Mouse (Mus musculus) hindbrain, embryonic 14.5 days (tissue): ENCODE results near the gene Olfr1392. TPM values are rescaled to one million over a fixed set of nuclear protein-coding genes. Genes with fewer than 3 reads are reported as not detected.
A peak's percentile ranks its signal among the peaks of the same experiment; 100 is the strongest.

Source experiments
- ATAC-seq: fragments of 200-750 bp; cut with Nextera tagmentation; 2 replicates; pipeline ENCODE4 v1.8.0; 2017; ENCODE audit warnings: moderate number of reproducible peaks, mild to moderate bottlenecking, moderate TSS enrichment, moderate library complexity; ENCODE audit not compliant: low FRiP score
- DNase-seq: peaks from one replicate; pipeline ENCODE4 v3.0.0-alpha.2; 2015; ENCODE audit warnings: low spot score
- H3K27ac ChIP-seq: fragments of 300-500 bp; sonication (generic); 2 replicates; pipeline ENCODE4 v1.5.1; 2014; ENCODE audit warnings: mild to moderate bottlenecking, moderate library complexity
- H3K27me3 ChIP-seq: fragments of 300-500 bp; sonication (generic); 2 replicates; pipeline ENCODE4 v1.6.1; 2014; ENCODE audit warnings: mild to moderate bottlenecking, low read length, mixed read lengths; ENCODE audit not compliant: control insufficient read depth, insufficient read depth
- H3K36me3 ChIP-seq: fragments of 300-500 bp; sonication (generic); replicated peaks from 2 replicates; pipeline ENCODE4 v1.6.1; 2014; ENCODE audit not compliant: control insufficient read depth, insufficient read depth
- H3K4me1 ChIP-seq: fragments of 300-500 bp; sonication (generic); replicated peaks from 2 replicates; pipeline ENCODE4 v1.6.1; 2014; ENCODE audit warnings: antibody characterized with exemption, low read length, mixed read lengths; ENCODE audit not compliant: control insufficient read depth, insufficient read depth
- H3K4me2 ChIP-seq: fragments of 300-500 bp; sonication (generic); replicated peaks from 2 replicates; pipeline ENCODE4 v1.6.1; 2014; ENCODE audit warnings: mild to moderate bottlenecking, moderate library complexity
- H3K4me3 ChIP-seq: fragments of 300-500 bp; sonication (generic); replicated peaks from 2 replicates; pipeline ENCODE4 v1.5.1; 2014; ENCODE audit warnings: mild to moderate bottlenecking, low read length
- H3K9ac ChIP-seq: fragments of 300-500 bp; sonication (generic); 2 replicates; pipeline ENCODE4 v1.6.1; 2014
- H3K9me3 ChIP-seq: fragments of 300-500 bp; sonication (generic); 2 replicates; pipeline ENCODE4 v1.6.1; 2016; ENCODE audit warnings: low read length; ENCODE audit not compliant: control insufficient read depth
- WGBS: fragments of 180-500 bp; shearing (Covaris S2); extraction: QIAGEN DNeasy Blood & Tissue Kit; methylation state at CpG from one replicate; pipeline ENCODE4 v1.1.7; 2014; 5-methylcytosine and 5-hydroxymethylcytosine counted together
- polyA plus RNA-seq: library from polyadenylated mRNA; unstranded; fragments of >200 nt; fragmentation: Nextera tagmentation; extraction: Ambion mirVana; gene quantifications from 2 replicates; pipeline ENCODE4 v1.2.1, GENCODE M21; 2014

Gene Olfr1392
- polyA plus RNA-seq, 1 experiment from 2014 or later, result not detected

DNA sequence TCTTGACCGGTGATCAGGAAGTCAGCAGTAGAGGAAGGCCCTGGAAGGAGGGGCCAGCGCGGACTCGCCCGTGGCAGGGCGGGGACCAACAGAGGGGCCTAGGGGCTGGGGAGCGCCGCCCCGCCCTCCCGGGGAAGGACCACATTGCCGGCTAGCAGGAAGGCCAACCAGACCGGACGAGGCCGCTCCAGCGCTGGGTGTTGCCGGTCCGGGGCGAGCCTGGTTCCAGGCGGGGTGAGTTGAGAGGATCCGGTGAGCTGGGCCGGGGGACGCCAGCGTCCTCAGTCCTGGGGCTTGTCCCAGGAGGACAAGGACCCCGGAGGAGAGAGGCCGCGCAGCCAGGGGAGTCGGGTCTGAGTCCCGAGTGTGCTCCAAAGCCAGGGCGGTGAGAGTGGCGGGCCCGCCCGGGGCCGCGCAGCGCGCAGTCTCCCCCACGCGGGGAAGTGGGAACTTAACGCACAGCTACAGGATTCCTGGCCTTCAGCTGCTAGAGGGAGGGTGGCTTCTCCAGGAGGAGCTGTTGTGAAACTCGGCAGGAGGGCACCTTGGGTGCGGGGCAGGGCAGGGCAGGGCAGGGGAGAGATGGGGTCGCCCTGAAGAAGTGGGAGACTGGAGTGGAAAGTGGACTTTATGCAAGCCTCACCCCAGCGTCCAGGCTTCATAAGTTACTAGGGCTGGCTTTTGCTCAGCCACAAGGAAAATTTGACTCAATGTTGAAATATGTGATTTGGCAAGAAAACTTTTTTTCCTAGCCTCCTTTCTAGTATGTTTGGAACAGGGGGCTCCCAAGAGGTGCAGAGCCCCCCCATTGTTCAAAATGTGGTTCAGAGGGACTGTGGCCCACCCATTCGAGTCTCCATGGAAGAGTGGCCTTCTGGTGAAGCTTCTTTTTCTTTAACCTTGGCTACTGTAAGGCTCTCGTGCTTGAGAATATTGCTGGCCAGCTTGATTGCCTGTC, 34.4 kb upstream of the Olfr1392 start:
- Histone ChIP-seq H3K4me2 (peak overlapping the region; percentile 93), H3K4me1 (peaks cover 37% of the 10 kb centered on the region), H3K27me3 (no peaks in the 10 kb centered on the region), H3K9me3 (no peaks in the 10 kb centered on the region), H3K36me3 (peaks cover 13% of the 10 kb centered on the region), H3K4me3 (peak overlapping the region; percentile 66), H3K27ac (peak overlapping the region; percentile 70), H3K9ac (peak overlapping the region; percentile 77)
- ATAC-seq, result peak; percentile 93
- 2% methylated on average over 43 of the region's 45 CpGs for WGBS
- peak; percentile 59 for DNase-seq

DNA sequence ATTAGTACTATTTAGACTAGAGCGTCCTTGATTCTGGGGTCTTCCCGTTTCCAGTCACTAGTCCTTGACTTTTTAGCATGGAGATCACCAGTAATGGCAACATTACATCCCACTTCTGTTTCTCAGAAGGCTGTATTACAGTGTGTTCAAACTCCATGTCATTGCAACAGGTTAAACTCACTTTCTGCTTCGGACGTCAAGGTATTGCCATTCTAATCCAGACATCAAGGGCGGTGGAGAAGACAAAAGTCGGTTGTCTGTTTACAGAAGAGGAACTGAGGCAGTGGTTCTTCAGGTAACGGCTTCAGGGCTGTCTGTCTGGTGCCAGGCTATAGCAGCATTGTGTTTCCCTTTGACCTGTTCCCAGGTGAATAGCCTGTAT, 33.7 kb upstream of the Olfr1392 start:
- Histone ChIP-seq H3K4me3 (0 out of 2 replicates have a peak overlapping the region, but pooled peaks have one; percentile 66), H3K4me1 (peaks cover 30% of the 10 kb centered on the region), H3K27ac (no peak overlapping the region), H3K27me3 (no peaks in the 10 kb centered on the region), H3K9me3 (no peaks in the 10 kb centered on the region), H3K4me2 (peak overlapping the region; percentile 93), H3K36me3 (peaks cover 13% of the 10 kb centered on the region), H3K9ac (peak overlapping the region; percentile 77)
- no peak for DNase-seq
- no peak for ATAC-seq
- WGBS, result 75% methylated on average over 7 of the region's 7 CpGs

DNA sequence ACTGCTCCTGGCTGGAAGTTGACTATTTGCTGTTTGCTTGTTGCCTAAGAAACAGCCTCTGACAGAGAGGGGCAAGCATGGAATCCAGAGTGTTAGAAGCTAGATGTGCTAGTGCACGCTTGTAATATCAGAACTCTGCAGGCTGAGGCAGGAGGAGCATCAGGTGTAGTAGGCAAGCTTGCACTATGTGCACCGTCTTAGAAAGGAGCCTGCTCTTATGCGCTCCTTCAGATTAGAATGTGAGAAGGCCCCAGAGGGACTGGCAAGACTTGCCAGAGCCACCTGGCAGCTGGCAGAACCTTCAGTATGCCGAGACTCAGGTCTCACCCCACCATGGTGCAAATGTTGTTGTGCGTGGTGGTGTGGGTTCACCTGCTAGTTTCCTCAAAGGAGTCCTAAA, 33.0 kb upstream of the Olfr1392 start:
- Histone ChIP-seq H3K9me3 (no peaks in the 10 kb centered on the region), H3K36me3 (peaks cover 13% of the 10 kb centered on the region), H3K27ac (no peak overlapping the region), H3K4me1 (peaks cover 23% of the 10 kb centered on the region), H3K4me2 (no peak overlapping the region), H3K27me3 (no peaks in the 10 kb centered on the region), H3K4me3 (no peak overlapping the region), H3K9ac (no peak overlapping the region)
- no peak for ATAC-seq
- WGBS, result 85% methylated on average over 5 of the region's 5 CpGs
- DNase-seq, result no peak

DNA sequence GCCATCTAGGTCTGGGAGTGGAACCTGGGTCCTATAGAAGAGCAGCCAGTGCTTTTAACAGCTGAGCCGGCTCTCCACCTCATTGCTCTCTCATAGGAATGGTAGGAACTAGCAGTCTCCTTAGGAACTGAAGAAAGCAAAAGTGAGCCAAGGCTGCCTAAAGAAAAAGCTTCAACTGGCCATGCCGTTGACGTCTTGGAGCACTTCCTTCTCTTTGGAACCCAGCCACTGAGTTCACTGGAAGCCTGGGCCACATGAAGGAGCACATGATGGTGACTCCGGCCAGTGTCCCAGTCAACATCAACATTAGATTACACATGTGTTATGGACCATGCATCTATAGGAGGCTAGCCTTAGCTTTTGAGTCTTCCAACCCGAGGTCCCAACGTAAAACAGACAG, 32.0 kb upstream of the Olfr1392 start:
- 93% methylated on average over 6 of the region's 6 CpGs for WGBS
- no peak overlapping the region for H3K4me3 ChIP-seq
- H3K4me1 ChIP-seq, result peaks cover 22% of the 10 kb centered on the region; the same call in 1 of the 2 replicates
- H3K27me3 ChIP-seq, result no peaks in the 10 kb centered on the region
- no peaks in the 10 kb centered on the region for H3K9me3 ChIP-seq
- H3K36me3 ChIP-seq, result peaks cover 13% of the 10 kb centered on the region
- no peak for ATAC-seq
- no peak for DNase-seq
- H3K27ac ChIP-seq, result no peak overlapping the region
- H3K9ac ChIP-seq, result no peak overlapping the region
- no peak overlapping the region for H3K4me2 ChIP-seq

DNA sequence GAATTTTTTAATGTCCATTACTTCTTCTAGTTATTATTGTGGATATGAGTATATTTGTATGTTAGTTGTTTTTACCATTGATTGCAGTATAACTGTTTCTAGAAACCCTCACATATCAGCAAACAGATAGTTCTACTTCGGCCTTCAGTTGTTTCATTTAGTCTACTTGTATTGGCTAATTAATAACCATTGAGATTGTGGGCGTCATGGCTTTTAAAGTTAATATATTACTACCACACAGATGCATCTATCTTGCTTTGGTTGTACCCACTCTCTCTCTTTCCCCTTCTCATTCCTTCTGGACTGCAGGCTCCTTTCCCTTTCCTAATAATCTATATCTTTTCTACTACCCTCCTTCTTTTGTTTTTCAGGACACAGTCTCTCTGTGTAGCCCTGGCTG, 25.8 kb upstream of the Olfr1392 start:
- ATAC-seq, result no peak

DNA sequence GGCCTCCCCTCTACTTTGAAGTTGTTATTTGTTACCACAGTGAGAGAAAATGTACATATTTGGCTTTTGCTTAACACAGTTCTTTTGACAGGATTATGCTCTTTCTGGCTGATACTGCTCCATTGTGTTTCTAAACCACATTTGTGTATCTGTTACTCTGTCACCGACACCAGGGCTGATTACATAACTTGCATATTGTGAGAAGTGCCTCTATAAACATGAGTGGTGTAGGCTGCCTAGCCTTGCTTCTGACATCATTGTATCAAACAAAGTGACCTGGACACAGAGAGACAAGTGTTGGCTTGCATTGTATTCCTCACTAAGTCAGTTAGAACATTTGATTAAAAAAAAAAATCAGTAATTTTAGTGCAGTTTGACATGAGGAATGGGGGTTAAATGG, 25.3 kb upstream of the Olfr1392 start:
- H3K27me3 ChIP-seq, result no peaks in the 10 kb centered on the region
- no peak overlapping the region for H3K4me2 ChIP-seq
- H3K27ac ChIP-seq, result no peak overlapping the region
- DNase-seq, result no peak
- H3K4me1 ChIP-seq, result no peaks in the 10 kb centered on the region
- H3K36me3 ChIP-seq, result peaks cover 15% of the 10 kb centered on the region
- H3K9ac ChIP-seq, result no peak overlapping the region
- ATAC-seq, result no peak
- WGBS, result 84% methylated on average over 1 of the region's 1 CpGs
- no peak overlapping the region for H3K4me3 ChIP-seq
- no peaks in the 10 kb centered on the region for H3K9me3 ChIP-seq

More for the DNA sequence above, 25.8 kb upstream of the Olfr1392 start:
- Histone ChIP-seq H3K4me1 (no peaks in the 10 kb centered on the region), H3K27ac (no peak overlapping the region), H3K27me3 (no peaks in the 10 kb centered on the region), H3K9ac (no peak overlapping the region), H3K9me3 (no peaks in the 10 kb centered on the region), H3K4me2 (no peak overlapping the region), H3K36me3 (peaks cover 16% of the 10 kb centered on the region), H3K4me3 (no peak overlapping the region)
- 89% methylated on average over 2 of the region's 2 CpGs for WGBS
- DNase-seq, result no peak

DNA sequence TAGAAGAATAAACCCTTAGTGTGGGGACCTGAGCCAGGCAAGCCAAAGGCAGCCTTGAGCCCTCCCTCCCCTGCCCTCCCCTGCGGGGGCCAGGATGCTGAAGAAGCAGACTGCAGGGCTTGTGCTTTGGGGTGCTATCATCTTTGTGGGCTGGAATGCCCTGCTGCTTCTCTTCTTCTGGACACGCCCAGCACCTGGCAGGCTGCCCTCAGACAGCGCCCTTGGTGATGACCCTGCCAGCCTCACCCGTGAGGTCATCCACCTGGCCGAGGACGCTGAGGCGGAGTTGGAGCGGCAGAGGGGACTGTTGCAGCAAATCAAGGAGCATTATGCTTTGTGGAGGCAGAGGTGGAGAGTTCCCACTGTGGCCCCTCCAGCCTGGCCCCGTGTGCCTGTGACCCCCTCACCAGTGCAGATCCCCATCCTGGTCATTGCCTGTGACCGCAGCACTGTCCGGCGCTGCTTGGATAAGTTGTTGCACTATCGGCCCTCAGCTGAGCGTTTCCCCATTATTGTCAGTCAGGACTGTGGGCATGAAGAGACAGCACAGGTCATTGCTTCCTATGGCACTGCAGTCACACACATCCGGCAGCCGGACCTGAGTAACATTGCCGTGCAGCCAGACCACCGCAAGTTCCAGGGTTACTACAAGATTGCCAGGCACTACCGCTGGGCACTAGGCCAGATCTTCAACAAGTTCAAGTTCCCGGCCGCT, 24.3 kb upstream of the Olfr1392 start:
- H3K27ac ChIP-seq, result no peak overlapping the region
- ATAC-seq, result 0 out of 2 replicates have a peak, but pooled peaks have one; percentile 31
- H3K4me3 ChIP-seq, result no peak overlapping the region
- 93% methylated on average over 21 of the region's 21 CpGs for WGBS
- no peaks in the 10 kb centered on the region for H3K4me1 ChIP-seq
- DNase-seq, result no peak
- no peaks in the 10 kb centered on the region for H3K27me3 ChIP-seq
- no peak overlapping the region for H3K9ac ChIP-seq
- H3K36me3 ChIP-seq, result peaks cover 15% of the 10 kb centered on the region
- no peaks in the 10 kb centered on the region for H3K9me3 ChIP-seq
- no peak overlapping the region for H3K4me2 ChIP-seq

DNA sequence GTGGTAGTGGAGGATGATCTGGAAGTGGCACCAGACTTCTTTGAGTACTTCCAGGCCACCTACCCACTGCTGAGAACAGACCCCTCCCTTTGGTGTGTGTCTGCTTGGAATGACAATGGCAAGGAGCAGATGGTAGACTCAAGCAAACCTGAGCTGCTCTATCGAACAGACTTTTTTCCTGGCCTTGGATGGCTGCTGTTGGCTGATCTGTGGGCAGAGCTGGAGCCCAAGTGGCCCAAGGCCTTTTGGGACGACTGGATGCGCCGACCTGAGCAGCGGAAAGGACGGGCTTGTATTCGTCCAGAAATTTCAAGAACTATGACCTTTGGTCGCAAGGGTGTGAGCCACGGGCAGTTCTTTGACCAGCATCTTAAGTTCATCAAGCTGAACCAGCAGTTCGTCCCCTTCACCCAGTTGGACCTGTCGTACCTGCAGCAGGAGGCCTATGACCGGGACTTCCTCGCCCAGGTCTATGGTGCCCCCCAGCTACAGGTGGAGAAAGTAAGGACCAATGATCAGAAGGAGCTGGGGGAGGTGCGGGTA, 23.7 kb upstream of the Olfr1392 start:
- no peak for DNase-seq
- Histone ChIP-seq H3K27me3 (no peaks in the 10 kb centered on the region), H3K4me3 (no peak overlapping the region), H3K36me3 (peaks cover 15% of the 10 kb centered on the region), H3K27ac (no peak overlapping the region), H3K9ac (no peak overlapping the region), H3K4me1 (no peaks in the 10 kb centered on the region), H3K9me3 (no peaks in the 10 kb centered on the region), H3K4me2 (no peak overlapping the region)
- 93% methylated on average over 14 of the region's 14 CpGs for WGBS
- no peak for ATAC-seq

DNA sequence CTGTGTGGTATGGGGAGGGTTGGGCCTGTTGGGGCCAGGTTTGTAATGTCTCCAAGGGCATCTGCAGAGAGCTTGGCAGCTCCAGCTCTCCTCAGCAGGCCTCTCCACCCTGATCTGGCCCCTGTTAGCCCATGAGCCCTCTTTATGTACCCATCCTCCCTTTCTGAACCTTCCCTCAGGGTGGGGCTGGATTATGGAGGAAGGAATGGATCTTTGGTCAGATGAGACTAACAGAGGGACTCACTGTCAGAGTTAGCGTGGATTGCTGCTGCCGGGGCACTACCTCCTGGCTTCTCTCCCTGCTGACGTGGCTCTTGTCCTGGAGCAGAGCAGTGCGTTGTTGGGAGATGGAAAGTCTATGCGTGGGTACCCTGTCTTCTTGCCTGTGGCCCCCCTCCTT, 22.8 kb upstream of the Olfr1392 start:
- Histone ChIP-seq H3K4me3 (no peak overlapping the region), H3K9me3 (no peaks in the 10 kb centered on the region), H3K4me2 (no peak overlapping the region), H3K27me3 (no peaks in the 10 kb centered on the region), H3K9ac (no peak overlapping the region), H3K4me1 (no peaks in the 10 kb centered on the region), H3K27ac (no peak overlapping the region), H3K36me3 (peaks cover 15% of the 10 kb centered on the region)
- ATAC-seq, result no peak
- DNase-seq, result no peak
- WGBS, result 86% methylated on average over 5 of the region's 5 CpGs
